Mouse (Mus musculus) intestine, postnatal 0 days (tissue): ENCODE data around the gene Nudt22. TPM values are rescaled to one million over a fixed set of nuclear protein-coding genes. Genes with fewer than 3 reads are reported as not detected.

Experiments used
- ATAC-seq: fragments of 200-750 bp; cut with Nextera tagmentation; 2 replicates; pipeline ENCODE4 v1.8.0; 2017; ENCODE audit warnings: mild to moderate bottlenecking, moderate TSS enrichment, moderate library complexity
- H3K27ac ChIP-seq: fragments of 300-500 bp; sonication (generic); 2 replicates; pipeline ENCODE4 v1.5.1; 2014; ENCODE audit warnings: mild to moderate bottlenecking, low read depth, low read length, moderate library complexity
- H3K27me3 ChIP-seq: fragments of 300-500 bp; sonication (generic); replicated peaks from 2 replicates; pipeline ENCODE4 v1.6.1; 2014; ENCODE audit warnings: low read length, mixed read lengths; ENCODE audit not compliant: control insufficient read depth, insufficient read depth
- H3K36me3 ChIP-seq: fragments of 300-500 bp; sonication (generic); 2 replicates; pipeline ENCODE4 v1.6.1; 2014; ENCODE audit warnings: mild to moderate bottlenecking, moderate library complexity; ENCODE audit not compliant: control insufficient read depth, insufficient read depth
- H3K4me1 ChIP-seq: fragments of 300-500 bp; sonication (generic); replicated peaks from 2 replicates; pipeline ENCODE4 v1.6.1; 2014; ENCODE audit warnings: antibody characterized with exemption, low read length, mixed read lengths; ENCODE audit not compliant: control insufficient read depth, insufficient read depth
- H3K4me2 ChIP-seq: fragments of 300-500 bp; sonication (generic); replicated peaks from 2 replicates; pipeline ENCODE4 v1.6.1; 2014; ENCODE audit warnings: low read depth, mild to moderate bottlenecking, moderate library complexity
- H3K4me3 ChIP-seq: fragments of 300-500 bp; sonication (generic); 2 replicates; pipeline ENCODE4 v1.5.1; 2014; ENCODE audit warnings: low read depth, low read length
- H3K9ac ChIP-seq: fragments of 300-500 bp; sonication (generic); 2 replicates; pipeline ENCODE4 v1.6.1; 2014; ENCODE audit warnings: mild to moderate bottlenecking, low read depth, low read length
- H3K9me3 ChIP-seq: fragments of 300-500 bp; sonication (generic); 2 replicates; pipeline ENCODE4 v1.6.1; 2016; ENCODE audit warnings: mixed run types; ENCODE audit not compliant: control insufficient read depth
- CTCF ChIP-seq: sonication (generic); IDR thresholded peaks from 2 replicates; pipeline ENCODE4 v1.5.1; 2016; ENCODE audit warnings: low read depth, mild to moderate bottlenecking, control low read depth, antibody characterized with exemption, moderate library complexity
- WGBS: fragments of 180-500 bp; shearing (Covaris S2); extraction: QIAGEN DNeasy Blood & Tissue Kit; methylation state at CpG from one replicate; pipeline ENCODE4 v1.1.7; 2014; 5-methylcytosine and 5-hydroxymethylcytosine counted together
- polyA plus RNA-seq: library from polyadenylated mRNA; unstranded; fragments of >200 nt; fragmentation: Nextera tagmentation; extraction: Ambion mirVana; gene quantifications from 2 replicates; pipeline ENCODE4 v1.2.1, GENCODE M21; 2015

Nudt22 gene
- polyA plus RNA-seq, 1 experiment from 2014 or later, result 50.4 TPM

DNA sequence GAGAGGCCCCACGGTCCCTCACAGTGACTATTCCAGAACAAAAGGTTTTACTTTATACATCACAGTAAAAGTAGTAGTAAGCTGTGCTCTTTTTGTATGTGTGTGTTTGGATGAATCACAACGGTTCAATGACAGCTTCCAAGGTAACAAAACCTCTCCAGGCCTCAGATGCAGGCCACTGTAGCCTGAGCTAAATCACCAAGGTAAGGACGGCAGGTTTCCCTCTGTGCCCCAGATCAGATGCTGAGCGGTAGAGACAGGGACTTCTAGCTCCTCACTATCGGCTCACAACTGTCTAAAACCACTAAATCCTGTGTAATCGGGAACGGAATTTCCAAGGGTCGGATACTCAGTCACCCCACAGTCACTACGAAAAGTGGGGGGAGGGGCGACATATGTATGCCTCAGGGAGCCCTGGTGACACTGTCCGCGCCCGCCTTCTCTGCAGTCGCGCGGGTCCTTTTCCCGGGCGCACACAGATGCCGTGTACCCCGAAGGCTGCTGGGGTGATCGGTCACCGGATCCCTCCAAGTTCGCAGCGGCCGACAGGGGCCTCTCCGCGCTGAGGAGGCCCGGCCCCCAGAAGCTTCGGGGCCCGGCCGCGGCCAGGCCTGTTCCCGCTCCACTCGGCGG lies 43.3 kb upstream of the Nudt22 start:
- H3K9me3 ChIP-seq, result no peaks in the 10 kb centered on the region
- 1% methylated on average over 35 of the region's 35 CpGs for WGBS
- H3K27ac ChIP-seq, result peak overlapping the region; percentile 74
- ATAC-seq, result peak; percentile 6
- peaks cover 11% of the 10 kb centered on the region for H3K36me3 ChIP-seq
- TF ChIP-seq CTCF, result no peak
- H3K4me1 ChIP-seq, result 0 out of 2 replicates have a peak, but pooled peaks cover 5% of the 10 kb centered on the region
- peak overlapping the region; percentile 96 for H3K4me3 ChIP-seq
- peak overlapping the region; percentile 87 for H3K9ac ChIP-seq
- H3K4me2 ChIP-seq, result peak overlapping the region; percentile 87
- no peaks in the 10 kb centered on the region for H3K27me3 ChIP-seq

DNA sequence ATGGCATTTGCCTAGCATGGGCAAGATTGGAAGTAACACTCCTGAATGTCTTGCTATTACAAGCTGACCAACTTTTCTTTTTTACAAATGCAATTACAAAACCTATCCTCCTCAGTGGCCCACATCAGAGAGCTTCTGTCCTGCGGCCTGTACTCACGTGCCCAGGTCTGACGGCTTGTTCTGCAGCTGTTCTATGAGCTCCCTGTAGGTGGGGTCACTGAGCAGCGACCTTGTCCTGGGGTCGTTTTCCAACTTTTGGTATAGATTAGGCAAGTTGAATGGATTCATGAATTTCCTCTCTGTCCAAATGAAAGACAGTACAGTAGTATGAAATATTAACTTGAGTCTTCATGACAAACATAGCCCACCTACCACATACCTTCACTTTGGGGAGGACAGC lies 38.1 kb upstream of the Nudt22 start:
- no peaks in the 10 kb centered on the region for H3K9me3 ChIP-seq
- no peak overlapping the region for H3K4me3 ChIP-seq
- H3K4me1 ChIP-seq, result 0 out of 2 replicates have a peak, but pooled peaks cover 5% of the 10 kb centered on the region
- no peaks in the 10 kb centered on the region for H3K27me3 ChIP-seq
- H3K9ac ChIP-seq, result no peak overlapping the region
- peaks cover 59% of the 10 kb centered on the region for H3K36me3 ChIP-seq
- WGBS, result 90% methylated on average over 5 of the region's 5 CpGs
- no peak overlapping the region for H3K27ac ChIP-seq
- no peak for ATAC-seq
- no peak for TF ChIP-seq CTCF
- H3K4me2 ChIP-seq, result no peak overlapping the region

DNA sequence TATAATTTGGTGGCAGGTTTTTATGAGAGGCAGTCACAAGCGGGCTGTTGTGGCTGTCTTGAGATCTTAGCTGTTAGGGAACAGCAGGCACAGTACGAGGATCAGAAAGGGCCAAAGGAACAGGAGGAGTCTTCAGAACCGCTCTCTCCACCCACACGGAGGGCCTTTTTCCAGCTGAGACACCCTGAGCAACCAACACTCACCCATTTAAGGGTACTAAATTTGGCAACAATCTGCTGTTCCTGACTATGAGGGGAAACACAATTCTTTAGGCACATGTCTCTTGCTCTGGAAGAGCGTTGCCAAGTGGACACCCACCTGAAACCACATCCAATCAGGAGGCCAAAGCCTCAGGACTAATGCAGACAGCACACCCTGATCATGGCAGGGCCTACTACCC lies 33.6 kb upstream of the Nudt22 start:
- Histone ChIP-seq H3K36me3 (peaks cover 90% of the 10 kb centered on the region), H3K9ac (no peak overlapping the region), H3K4me3 (no peak overlapping the region), H3K4me2 (no peak overlapping the region), H3K4me1 (no peaks in the 10 kb centered on the region), H3K27me3 (no peaks in the 10 kb centered on the region), H3K27ac (no peak overlapping the region), H3K9me3 (no peaks in the 10 kb centered on the region)
- no peak for ATAC-seq
- 98% methylated on average over 5 of the region's 5 CpGs for WGBS
- TF ChIP-seq CTCF, result no peak

DNA sequence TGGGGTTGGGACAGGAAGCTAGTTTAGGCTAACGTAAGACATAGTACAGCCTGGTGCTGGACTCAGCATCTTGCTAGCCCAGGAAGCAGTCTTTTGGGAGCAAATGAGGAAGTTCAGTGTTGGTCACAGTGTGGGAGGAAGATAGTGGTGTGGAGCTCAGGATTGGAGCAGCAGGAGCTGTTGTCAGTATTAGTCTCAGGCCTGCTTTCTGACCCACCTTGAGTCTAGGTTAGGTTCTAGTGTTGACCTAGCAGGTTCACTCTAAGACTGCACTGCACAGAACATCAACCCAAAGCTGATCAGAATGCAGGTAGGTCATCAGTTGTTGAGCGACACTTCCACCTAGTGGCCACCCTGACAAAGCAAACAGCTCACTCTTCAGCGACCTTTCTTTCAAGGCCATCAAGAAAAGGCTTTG lies 24.3 kb upstream of the Nudt22 start:
- H3K4me2 ChIP-seq, result no peak overlapping the region
- H3K36me3 ChIP-seq, result peaks cover 46% of the 10 kb centered on the region
- H3K4me1 ChIP-seq, result no peaks in the 10 kb centered on the region
- 40% methylated on average over 3 of the region's 3 CpGs for WGBS
- no peaks in the 10 kb centered on the region for H3K9me3 ChIP-seq
- H3K27ac ChIP-seq, result peak overlapping the region; percentile 36
- peak; percentile 91 for TF ChIP-seq CTCF
- H3K9ac ChIP-seq, result no peak overlapping the region
- no peak overlapping the region for H3K4me3 ChIP-seq
- ATAC-seq, result peak; percentile 71
- H3K27me3 ChIP-seq, result no peaks in the 10 kb centered on the region

DNA sequence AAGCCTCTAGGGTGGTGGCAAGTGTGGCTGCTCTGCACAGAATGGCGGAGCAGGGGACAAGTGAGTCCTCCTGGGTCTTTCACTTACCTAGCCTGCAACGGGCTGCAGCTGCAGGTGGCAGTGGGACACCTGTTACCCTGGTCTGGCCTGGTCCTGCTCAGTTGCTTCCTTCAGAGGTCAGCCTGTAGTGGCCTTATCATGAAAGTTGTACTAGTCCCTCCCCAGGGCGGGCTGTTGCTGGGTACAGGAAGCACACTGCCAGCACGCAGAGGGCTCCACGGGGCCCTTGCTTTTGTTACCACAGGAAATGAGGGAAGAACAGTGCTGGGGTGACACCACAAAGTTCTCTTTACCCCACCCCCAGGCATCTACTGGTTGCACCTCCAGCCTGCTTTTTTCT lies 23.3 kb upstream of the Nudt22 start, which contains the start of gene Fermt3:
Gene Fermt3, minus strand, starts transcription at position 279 of the 400 bp plus-strand sequence.
- H3K36me3 ChIP-seq, result peaks cover 35% of the 10 kb centered on the region
- no peak within 1 kb of the TSS for H3K9ac ChIP-seq
- H3K27me3 ChIP-seq, result no peaks in the 10 kb centered on the region
- peak within 1 kb of the TSS; percentile 33; the same call in 1 of the 2 replicates for H3K4me2 ChIP-seq
- no peak for TF ChIP-seq CTCF
- no peaks in the 10 kb centered on the region for H3K4me1 ChIP-seq
- H3K4me3 ChIP-seq, result no peak within 1 kb of the TSS
- peak within 1 kb of the TSS; percentile 36 for H3K27ac ChIP-seq
- ATAC-seq, result 0 out of 2 replicates have a peak, but pooled peaks have one; percentile 29
- H3K9me3 ChIP-seq, result no peaks in the 10 kb centered on the region
- WGBS, result 53% methylated on average over 5 of the region's 5 CpGs

DNA sequence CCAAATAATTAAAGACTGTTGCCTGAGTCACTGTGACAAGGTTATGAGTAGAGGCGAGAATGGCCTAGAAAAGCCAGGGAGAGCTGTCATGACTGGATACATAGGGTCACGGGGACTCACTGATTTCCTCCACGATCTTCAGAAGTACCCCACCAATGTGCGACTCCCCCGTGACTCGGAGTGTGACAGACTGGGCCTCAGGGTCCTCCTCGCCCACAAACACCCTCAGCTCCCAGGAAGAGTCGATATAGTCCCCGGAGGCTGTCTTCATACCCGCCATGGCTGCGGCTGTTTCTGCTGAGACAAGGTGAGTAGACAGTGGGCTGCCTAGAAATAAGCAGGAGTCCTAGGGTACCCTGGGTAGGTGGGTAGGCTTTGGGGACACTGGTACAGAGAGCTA lies 22.6 kb upstream of the Nudt22 start:
- Histone ChIP-seq H3K36me3 (peaks cover 36% of the 10 kb centered on the region), H3K9ac (no peak overlapping the region), H3K27me3 (no peaks in the 10 kb centered on the region), H3K4me3 (no peak overlapping the region), H3K4me2 (peak overlapping the region; percentile 4; the same call in 1 of the 2 replicates), H3K27ac (peak overlapping the region; percentile 17), H3K9me3 (no peaks in the 10 kb centered on the region), H3K4me1 (no peaks in the 10 kb centered on the region)
- ATAC-seq, result no peak
- 90% methylated on average over 11 of the region's 11 CpGs for WGBS
- TF ChIP-seq CTCF, result no peak
